ENCODE assay signal across 9 mouse cellular contexts in genomic region chr10:95779801-95780385, GRCm38 (mm10).
A peak's percentile ranks its signal among the peaks of the same experiment; 100 is the strongest.
DNase-seq lines count a peak whose midpoint lies in the region; ATAC-seq lines count a peak whose summit lies in the region.
"Had no signal": no experiment of that assay in that cellular context is flagged by ENCODE, and none has a peak within 500 bp of the region (broad histone marks: within the 10 kb centered on the region; RNA-seq: fewer than 3 reads in every experiment).

No protein-coding gene starts in this region.

- no peak overlapping the region for H3K9ac ChIP-seq in liver, embryonic 16.5 days (ENCODE audit: low read depth, low read length)
- no peak overlapping the region for H3K9ac ChIP-seq in midbrain, embryonic 15.5 days

- peak; percentile 55 for ATAC-seq in liver, embryonic 16.5 days (ENCODE audit: low read depth)
- ATAC-seq in midbrain, embryonic 15.5 days (replicated peaks): no peak

- H3K27me3 ChIP-seq in liver, embryonic 16.5 days (ENCODE audit: control insufficient read depth, insufficient read depth, low read depth, low read length): no peaks in the 10 kb centered on the region
- H3K27me3 ChIP-seq in midbrain, embryonic 15.5 days (replicated peaks): no peaks in the 10 kb centered on the region

- no peak overlapping the region for H3K4me3 ChIP-seq in liver, embryonic 16.5 days (ENCODE audit: low read depth, low read length)
- no peak overlapping the region for H3K4me3 ChIP-seq in midbrain, embryonic 15.5 days

- no peaks in the 10 kb centered on the region for H3K9me3 ChIP-seq in liver, embryonic 16.5 days (replicated peaks; ENCODE audit: control insufficient read depth, low read length)
- no peaks in the 10 kb centered on the region for H3K9me3 ChIP-seq in midbrain, embryonic 15.5 days

- peak overlapping the region; percentile 76 for H3K27ac ChIP-seq in liver, embryonic 16.5 days (ENCODE audit: low read length)
- H3K27ac ChIP-seq in midbrain, embryonic 15.5 days: no peak overlapping the region

- DNase-seq in CD4-positive helper T cell, adult 2 months (ENCODE audit: low read depth, low spot score): peak; percentile 39
- DNase-seq in adrenal gland, adult 2 months: peak; percentile 56
- peak; percentile 48 to 50 for DNase-seq in heart, postnatal 10 days
- no peak for DNase-seq in retina, embryonic 14.5 days (ENCODE audit: low spot score)
- no peak for DNase-seq in left cerebral cortex, postnatal 4 days
- DNase-seq in cerebellum, adult 9-11 months: no peak
- DNase-seq: cerebellum, adult 18-20 months had no signal

- H3K36me3 ChIP-seq in liver, embryonic 16.5 days (ENCODE audit: control insufficient read depth, insufficient read depth): no peaks in the 10 kb centered on the region
- no peaks in the 10 kb centered on the region for H3K36me3 ChIP-seq in midbrain, embryonic 15.5 days (replicated peaks)

- intact Hi-C loops in heart, postnatal 10 days (cut with DNase I): loop anchor here (2.0 to 5.0 kb wide), 3 partner anchors 71 to 221 kb away; no protein-coding TSS in a partner anchor
- intact Hi-C loops in left cerebral cortex, postnatal 4 days (cut with DNase I): no loop called here

- H3K4me1 ChIP-seq in liver, embryonic 16.5 days (ENCODE audit: control insufficient read depth, low read depth, low read length): peaks cover 4% of the 10 kb centered on the region
- no peaks in the 10 kb centered on the region for H3K4me1 ChIP-seq in midbrain, embryonic 15.5 days

- 56% methylated on average over 13 of the region's 13 CpGs for WGBS in liver, embryonic 16.5 days (ENCODE audit: insufficient replicate concordance)
- WGBS in midbrain, embryonic 15.5 days: 89% methylated on average over 13 of the region's 13 CpGs

- H3K4me2 ChIP-seq in liver, embryonic 16.5 days (ENCODE audit: low read depth, low read length): peak overlapping the region; percentile 0; the same call in 1 of the 2 replicates
- H3K4me2 ChIP-seq in midbrain, embryonic 15.5 days: no peak overlapping the region

Comparison
In these comparisons a context has a peak if more than half of its experiments do, and no peak if none do; other contexts are left out.
1. DNase-seq: peak in CD4-positive helper T cell, adult 2 months (single experiment), adrenal gland, adult 2 months (single experiment) and heart, postnatal 10 days (2 of 2); none in retina, embryonic 14.5 days (single experiment), left cerebral cortex, postnatal 4 days (single experiment) and cerebellum, adult 9-11 months (single experiment).